Mouse (Mus musculus) lung, embryonic 16.5 days (tissue): ENCODE data around the gene Ubr3. TPM values are rescaled to one million over a fixed set of nuclear protein-coding genes. Genes with fewer than 3 reads are reported as not detected.

Source experiments
- ATAC-seq: fragments of 200-750 bp; cut with Nextera tagmentation; 2 replicates; pipeline ENCODE4 v1.8.0; 2017; ENCODE audit warnings: low read depth, mild to moderate bottlenecking, moderate library complexity
- H3K27ac ChIP-seq: fragments of 300-500 bp; sonication (generic); 2 replicates; pipeline ENCODE4 v1.5.1; 2014; ENCODE audit warnings: mild to moderate bottlenecking, control low read depth, low read length
- H3K27me3 ChIP-seq: fragments of 300-500 bp; sonication (generic); 2 replicates; pipeline ENCODE4 v1.6.1; 2014; ENCODE audit warnings: low read depth, low read length, mixed read lengths; ENCODE audit not compliant: control insufficient read depth, insufficient read depth
- H3K36me3 ChIP-seq: fragments of 300-500 bp; sonication (generic); 2 replicates; pipeline ENCODE4 v1.6.1; 2014; ENCODE audit warnings: low read length; ENCODE audit not compliant: control insufficient read depth, insufficient read depth
- H3K4me1 ChIP-seq: fragments of 300-500 bp; sonication (generic); replicated peaks from 2 replicates; pipeline ENCODE4 v1.6.1; 2014; ENCODE audit warnings: low read length, mixed read lengths; ENCODE audit not compliant: control insufficient read depth, insufficient read depth
- H3K4me2 ChIP-seq: fragments of 300-500 bp; sonication (generic); 2 replicates; pipeline ENCODE4 v1.6.1; 2014; ENCODE audit warnings: low read depth, low read length, control low read depth
- H3K4me3 ChIP-seq: fragments of 300-500 bp; sonication (generic); 2 replicates; pipeline ENCODE4 v1.5.1; 2014; ENCODE audit warnings: mild to moderate bottlenecking, low read length, control low read depth
- H3K9ac ChIP-seq: fragments of 300-500 bp; sonication (generic); 2 replicates; pipeline ENCODE4 v1.6.1; 2014; ENCODE audit warnings: low read length, control low read depth
- H3K9me3 ChIP-seq: fragments of 300-500 bp; sonication (generic); 2 replicates; pipeline ENCODE4 v1.6.1; 2016; ENCODE audit warnings: low read length; ENCODE audit not compliant: control insufficient read depth
- WGBS: fragments of 180-500 bp; shearing (Covaris S2); extraction: QIAGEN DNeasy Blood & Tissue Kit; methylation state at CpG from one replicate; pipeline ENCODE4 v1.1.7; 2014; 5-methylcytosine and 5-hydroxymethylcytosine counted together
- polyA plus RNA-seq: library from polyadenylated mRNA; unstranded; fragments of >200 nt; fragmentation: Nextera tagmentation; extraction: Ambion mirVana; gene quantifications from 2 replicates; pipeline ENCODE4 v1.2.1, GENCODE M21; 2015

The Ubr3 gene
- polyA plus RNA-seq, 1 experiment from 2014 or later, result 12.7 TPM

DNA sequence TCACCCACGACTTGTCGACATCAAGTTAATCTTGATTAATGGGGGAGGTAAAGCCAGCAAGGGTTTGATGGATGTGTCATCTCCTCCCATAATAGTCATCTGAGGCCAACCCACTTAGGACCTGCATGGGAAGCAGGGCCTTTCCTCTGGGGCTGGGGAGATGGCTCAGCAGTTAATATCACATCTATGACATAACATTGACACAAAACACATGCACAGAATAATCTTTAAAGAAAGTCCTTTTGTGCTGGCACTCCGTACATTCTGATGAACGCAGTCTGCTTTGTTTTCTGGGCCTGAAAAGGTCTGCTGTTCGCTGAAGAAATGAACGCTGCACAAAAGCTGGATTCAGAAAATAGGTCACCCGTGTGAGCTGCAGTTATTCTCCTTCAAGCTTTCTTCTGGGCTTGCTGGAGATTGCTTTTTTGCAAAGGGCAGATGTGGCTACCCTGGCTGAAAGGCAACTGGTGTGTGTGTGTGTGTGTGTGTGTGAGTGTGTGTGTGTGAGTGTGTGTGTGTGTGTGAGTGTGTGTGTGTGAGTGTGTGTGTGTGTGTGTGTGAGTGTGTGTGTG is 168.8 kb downstream of the Ubr3 start:
- Histone ChIP-seq H3K4me2 (no peak overlapping the region), H3K27me3 (no peaks in the 10 kb centered on the region), H3K9me3 (no peaks in the 10 kb centered on the region), H3K9ac (no peak overlapping the region), H3K36me3 (no peaks in the 10 kb centered on the region), H3K4me1 (no peaks in the 10 kb centered on the region), H3K27ac (no peak overlapping the region), H3K4me3 (no peak overlapping the region)
- 62% methylated on average over 7 of the region's 7 CpGs for WGBS
- no peak for ATAC-seq

DNA sequence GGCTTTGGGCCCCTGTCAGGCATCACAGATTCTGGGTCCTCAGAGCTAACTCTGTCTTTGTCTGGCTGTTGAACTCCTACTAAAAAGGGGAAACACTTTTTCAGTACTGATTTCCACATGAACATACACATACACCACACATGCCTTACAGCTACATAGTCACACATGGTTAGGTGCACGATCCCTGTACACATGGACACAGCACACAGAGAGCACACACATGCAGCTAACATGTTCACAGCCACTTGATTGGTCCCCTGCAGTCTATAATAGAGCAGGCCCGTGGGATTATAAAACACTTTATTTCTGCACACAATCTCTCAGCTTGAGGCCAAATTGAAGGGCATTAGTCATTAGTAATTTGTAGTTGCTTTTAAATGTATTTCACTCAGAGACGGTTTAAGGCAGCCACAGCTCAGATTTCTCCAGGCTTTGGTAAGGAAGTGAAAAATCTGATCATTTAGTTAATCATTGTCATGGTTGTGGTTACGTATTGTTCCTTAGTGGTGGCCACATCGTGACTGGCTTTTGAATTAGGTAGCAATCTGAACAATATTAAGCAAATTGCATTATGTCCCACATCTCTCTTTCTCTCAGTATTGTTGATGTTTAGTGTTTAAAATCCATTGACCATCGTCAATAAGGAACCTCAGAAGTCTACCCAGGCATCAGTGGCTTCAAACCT is 169.4 kb downstream of the Ubr3 start:
- no peak for ATAC-seq
- Histone ChIP-seq H3K27ac (no peak overlapping the region), H3K27me3 (no peaks in the 10 kb centered on the region), H3K4me3 (no peak overlapping the region), H3K9ac (no peak overlapping the region), H3K36me3 (no peaks in the 10 kb centered on the region), H3K4me1 (no peaks in the 10 kb centered on the region), H3K4me2 (no peak overlapping the region), H3K9me3 (no peaks in the 10 kb centered on the region)
- 64% methylated on average over 6 of the region's 6 CpGs for WGBS

DNA sequence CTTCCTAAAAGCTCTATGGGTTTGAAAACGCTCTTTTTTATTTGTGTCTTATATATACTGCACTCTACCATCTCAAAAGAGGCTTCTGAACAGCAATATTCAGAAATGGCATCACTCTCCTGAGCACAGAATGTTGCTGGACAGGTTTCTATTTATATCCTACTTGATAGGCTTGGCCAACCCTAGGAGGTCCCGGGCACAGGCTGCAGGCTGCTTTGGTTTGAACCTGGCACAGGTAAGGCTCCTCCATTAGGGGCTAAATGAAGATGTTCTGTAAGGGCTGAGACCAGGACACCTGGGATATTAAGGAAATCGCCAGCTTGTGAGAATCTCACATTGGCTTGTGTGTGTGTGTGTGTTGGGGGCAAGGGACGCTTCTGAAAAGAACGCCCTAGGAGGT is 172.8 kb downstream of the Ubr3 start:
- Histone ChIP-seq H3K36me3 (no peaks in the 10 kb centered on the region), H3K27me3 (no peaks in the 10 kb centered on the region), H3K9ac (no peak overlapping the region), H3K4me2 (no peak overlapping the region), H3K4me3 (no peak overlapping the region), H3K9me3 (no peaks in the 10 kb centered on the region), H3K27ac (peak overlapping the region; percentile 55), H3K4me1 (no peaks in the 10 kb centered on the region)
- peak; percentile 83 for ATAC-seq
- 56% methylated on average over 5 of the region's 5 CpGs for WGBS

Other genes with a start within 250 kb of the Ubr3 start
- gene Klhl41, start 227.1 kb upstream of the Ubr3 start, polyA plus RNA-seq, result 1.8 and 2.9 TPM in 2 replicates
- 9.0 and 9.8 TPM in 2 replicates for gene Fastkd1, start 183.7 kb upstream of the Ubr3 start, polyA plus RNA-seq
- gene Ppig, start 174.7 kb upstream of the Ubr3 start, polyA plus RNA-seq, result 123 and 125 TPM in 2 replicates
- gene Ccdc173, start 107.7 kb upstream of the Ubr3 start, polyA plus RNA-seq, result 3.0 and 3.4 TPM in 2 replicates
- 21.3 and 21.9 TPM in 2 replicates for gene Phospho2, start 107.6 kb upstream of the Ubr3 start, polyA plus RNA-seq
- gene Klhl23, start 75.3 kb upstream of the Ubr3 start, polyA plus RNA-seq, result 39.6 and 43.1 TPM in 2 replicates
- gene Ssb, start 35.7 kb upstream of the Ubr3 start, polyA plus RNA-seq, result 254 and 292 TPM in 2 replicates
- gene Mettl5, start 11.6 kb upstream of the Ubr3 start, polyA plus RNA-seq, result 36.9 and 38.0 TPM in 2 replicates
- gene Myo3b, start 141.9 kb downstream of the Ubr3 start, polyA plus RNA-seq, result 0.70 and 1.0 TPM in 2 replicates